Mouse (Mus musculus) forebrain, embryonic 13.5 days (tissue): ENCODE results near the gene Phospho2. TPM values are rescaled to one million over a fixed set of nuclear protein-coding genes. Genes with fewer than 3 reads are reported as not detected.

Experiments
- ATAC-seq: fragments of 200-750 bp; cut with Nextera tagmentation; 2 replicates; pipeline ENCODE4 v1.8.0; 2017
- H3K27ac ChIP-seq: fragments of 300-500 bp; sonication (generic); 2 replicates; pipeline ENCODE4 v1.5.1; 2015; ENCODE audit warnings: inconsistent platforms, mild to moderate bottlenecking, moderate library complexity
- H3K27me3 ChIP-seq: fragments of 300-500 bp; sonication (generic); 2 replicates; pipeline ENCODE4 v1.6.1; 2015; ENCODE audit warnings: mild to moderate bottlenecking, inconsistent platforms
- H3K36me3 ChIP-seq: fragments of 300-500 bp; sonication (generic); 2 replicates; pipeline ENCODE4 v1.6.1; 2015; ENCODE audit warnings: mild to moderate bottlenecking, inconsistent platforms; ENCODE audit not compliant: poor library complexity, severe bottlenecking
- H3K4me1 ChIP-seq: fragments of 300-500 bp; sonication (generic); 2 replicates; pipeline ENCODE4 v1.6.1; 2015; ENCODE audit warnings: inconsistent platforms
- H3K4me2 ChIP-seq: fragments of 300-500 bp; sonication (generic); 2 replicates; pipeline ENCODE4 v1.6.1; 2015; ENCODE audit warnings: inconsistent platforms, mild to moderate bottlenecking, moderate library complexity
- H3K4me3 ChIP-seq: fragments of 300-500 bp; sonication (generic); 2 replicates; pipeline ENCODE4 v1.5.1; 2015; ENCODE audit warnings: mild to moderate bottlenecking, inconsistent platforms
- H3K9ac ChIP-seq: fragments of 300-500 bp; sonication (generic); 2 replicates; pipeline ENCODE4 v1.6.1; 2015; ENCODE audit warnings: mild to moderate bottlenecking, inconsistent platforms
- H3K9me3 ChIP-seq: fragments of 300-500 bp; sonication (generic); replicated peaks from 2 replicates; pipeline ENCODE4 v1.6.1; 2016; ENCODE audit warnings: inconsistent platforms
- WGBS: fragments of 180-500 bp; shearing (Covaris S2); methylation state at CpG from one replicate; pipeline ENCODE4 v1.1.7; 2015; 5-methylcytosine and 5-hydroxymethylcytosine counted together
- polyA plus RNA-seq: library from polyadenylated mRNA; unstranded; fragments of >200 nt; fragmentation: Nextera tagmentation; extraction: Ambion mirVana; gene quantifications from 2 replicates; pipeline ENCODE4 v1.2.1, GENCODE M21; 2015

Gene Phospho2
- polyA plus RNA-seq, 1 experiment from 2014 or later, result 37.5 TPM

DNA sequence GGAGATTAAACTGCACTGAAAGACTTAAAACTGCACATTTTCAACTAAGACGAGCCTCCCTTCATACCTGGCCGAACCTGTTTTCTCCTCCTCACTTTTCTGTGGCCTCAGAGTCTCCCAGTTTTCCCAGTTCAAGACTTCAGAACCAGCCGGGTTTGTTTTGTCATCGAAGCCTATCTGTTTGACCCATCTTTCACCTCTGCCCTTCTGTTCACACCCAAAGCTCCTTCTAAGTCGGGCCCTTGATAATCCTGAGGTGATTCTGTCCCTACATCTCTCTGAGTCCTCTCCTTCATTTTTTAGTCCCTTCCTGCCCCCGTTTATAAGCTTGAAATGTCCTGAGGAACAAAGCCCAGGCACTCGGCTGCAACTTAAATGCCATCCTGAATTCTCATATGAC is 38.6 kb downstream of the Phospho2 start:
- H3K4me3 ChIP-seq, result no peak overlapping the region
- peaks cover 43% of the 10 kb centered on the region for H3K36me3 ChIP-seq
- WGBS, result 47% methylated on average over 7 of the region's 7 CpGs
- H3K9ac ChIP-seq, result no peak overlapping the region
- H3K4me1 ChIP-seq, result peaks cover 26% of the 10 kb centered on the region
- H3K4me2 ChIP-seq, result no peak overlapping the region
- no peaks in the 10 kb centered on the region for H3K27me3 ChIP-seq
- no peaks in the 10 kb centered on the region for H3K9me3 ChIP-seq
- no peak overlapping the region for H3K27ac ChIP-seq
- no peak for ATAC-seq

- no peak for ATAC-seq
- Histone ChIP-seq H3K4me1 (peaks cover 13% of the 10 kb centered on the region; the same call in 1 of the 2 replicates), H3K27ac (no peak overlapping the region), H3K4me2 (no peak overlapping the region), H3K27me3 (no peaks in the 10 kb centered on the region), H3K4me3 (no peak overlapping the region), H3K9ac (no peak overlapping the region), H3K36me3 (peaks cover 53% of the 10 kb centered on the region), H3K9me3 (no peaks in the 10 kb centered on the region)
- WGBS, result 96% methylated on average over 2 of the region's 2 CpGs
These were observed 40.3 kb downstream of the Phospho2 start for GRCm38 (mm10) chr2:69829680-69830079.

GRCm38 (mm10) chr2:69830116-69830515 is 40.7 kb downstream of the Phospho2 start:
- ATAC-seq, result no peak
- WGBS, result 94% methylated on average over 8 of the region's 8 CpGs
- Histone ChIP-seq H3K9me3 (no peaks in the 10 kb centered on the region), H3K27me3 (no peaks in the 10 kb centered on the region), H3K4me2 (no peak overlapping the region), H3K4me3 (no peak overlapping the region), H3K4me1 (peaks cover 11% of the 10 kb centered on the region; the same call in 1 of the 2 replicates), H3K27ac (no peak overlapping the region), H3K36me3 (peaks cover 53% of the 10 kb centered on the region), H3K9ac (no peak overlapping the region)

DNA sequence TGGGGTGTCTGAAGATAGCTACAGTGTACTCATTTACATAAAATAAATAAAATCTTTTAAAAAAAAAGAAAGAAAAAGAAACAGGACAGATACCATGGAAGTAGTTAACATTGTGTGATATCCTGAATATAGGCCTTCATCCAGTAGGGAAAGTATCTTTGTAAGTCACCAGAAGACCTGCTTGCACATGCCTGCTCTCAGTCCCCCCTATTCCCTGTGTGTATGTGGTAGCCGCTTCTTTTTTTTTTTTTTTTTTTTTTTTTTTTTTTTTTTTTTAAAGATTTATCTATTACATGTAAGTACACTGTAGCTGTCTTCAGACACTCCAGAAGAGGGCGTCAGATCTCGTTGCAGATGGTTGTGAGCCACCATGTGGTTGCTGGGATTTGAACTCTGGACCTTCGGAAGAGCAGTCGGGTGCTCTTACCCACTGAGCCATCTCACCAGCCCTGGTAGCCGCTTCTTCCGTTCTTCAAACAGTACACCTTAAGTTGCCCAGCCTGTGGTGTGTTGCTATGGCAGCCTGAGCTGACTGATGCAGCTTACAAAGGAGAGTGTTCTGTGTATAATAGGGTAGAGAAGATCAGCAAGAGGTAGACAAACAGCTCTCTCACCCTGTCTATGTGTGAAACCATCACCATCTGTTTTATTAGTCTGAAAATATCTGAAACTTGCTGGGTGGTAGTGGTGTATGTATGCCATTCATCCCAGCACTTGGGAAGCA is 48.0 kb downstream of the Phospho2 start:
- no peak overlapping the region for H3K4me2 ChIP-seq
- peak; percentile 30; the same call in 1 of the 2 replicates for ATAC-seq

GRCm38 (mm10) chr2:69837996-69838395 is 48.6 kb downstream of the Phospho2 start:
- Histone ChIP-seq H3K27me3 (no peaks in the 10 kb centered on the region), H3K27ac (no peak overlapping the region), H3K4me3 (no peak overlapping the region), H3K36me3 (peaks cover 35% of the 10 kb centered on the region), H3K4me1 (peaks cover 6% of the 10 kb centered on the region; the same call in 1 of the 2 replicates), H3K9me3 (no peaks in the 10 kb centered on the region), H3K4me2 (no peak overlapping the region), H3K9ac (no peak overlapping the region)
- ATAC-seq, result no peak
- WGBS, result 23% methylated on average over 3 of the region's 3 CpGs

More for the DNA sequence above, 48.0 kb downstream of the Phospho2 start:
- Histone ChIP-seq H3K27me3 (no peaks in the 10 kb centered on the region), H3K4me1 (peaks cover 6% of the 10 kb centered on the region; the same call in 1 of the 2 replicates), H3K27ac (no peak overlapping the region), H3K4me3 (no peak overlapping the region), H3K36me3 (peaks cover 40% of the 10 kb centered on the region), H3K9ac (no peak overlapping the region), H3K9me3 (no peaks in the 10 kb centered on the region)
- 69% methylated on average over 7 of the region's 7 CpGs for WGBS

DNA sequence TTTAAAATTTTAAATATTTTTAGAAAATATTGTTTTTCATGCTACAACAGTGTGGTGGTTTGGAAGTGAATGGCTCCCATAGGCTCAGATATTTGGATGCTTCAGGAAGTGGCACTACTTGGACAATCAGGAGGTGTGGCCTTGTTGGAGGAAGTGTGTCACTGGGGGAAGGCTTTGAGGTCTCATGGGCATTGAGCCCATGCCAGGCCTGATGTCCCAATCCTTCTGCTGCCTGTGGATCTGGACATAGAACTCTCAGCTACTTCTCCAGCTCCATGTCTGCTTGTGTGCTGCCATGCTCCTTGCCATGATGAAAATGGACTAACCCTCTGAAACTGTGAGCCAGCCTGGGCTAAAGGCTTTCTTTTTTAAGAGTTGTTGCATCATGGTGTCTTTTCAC is 49.3 kb downstream of the Phospho2 start:
- no peak overlapping the region for H3K4me3 ChIP-seq
- no peak overlapping the region for H3K27ac ChIP-seq
- peaks cover 6% of the 10 kb centered on the region; the same call in 1 of the 2 replicates for H3K4me1 ChIP-seq
- no peaks in the 10 kb centered on the region for H3K9me3 ChIP-seq
- H3K36me3 ChIP-seq, result peaks cover 28% of the 10 kb centered on the region
- H3K9ac ChIP-seq, result no peak overlapping the region
- H3K27me3 ChIP-seq, result no peaks in the 10 kb centered on the region
- no peak for ATAC-seq
- H3K4me2 ChIP-seq, result no peak overlapping the region

DNA sequence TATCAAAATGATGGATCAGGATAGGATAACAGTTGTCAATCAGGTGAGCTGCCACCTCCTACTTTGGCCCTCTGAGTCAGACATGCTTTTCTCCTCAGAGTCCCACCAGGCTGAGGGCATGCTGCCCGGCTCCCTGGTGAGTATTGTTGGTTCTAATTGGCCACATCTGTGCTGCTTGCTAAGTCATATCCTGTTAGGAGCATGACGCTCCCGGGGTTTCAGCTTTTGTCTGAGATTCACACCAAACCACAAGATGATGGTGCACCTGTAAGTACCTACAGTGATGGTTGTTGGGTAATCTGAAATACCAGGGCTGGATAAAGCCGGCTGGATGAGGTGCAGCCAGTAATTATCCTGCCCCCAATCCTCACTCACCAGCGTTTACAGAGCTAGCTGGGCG is 50.8 kb downstream of the Phospho2 start:
- Histone ChIP-seq H3K9ac (no peak overlapping the region), H3K4me1 (peaks cover 6% of the 10 kb centered on the region; the same call in 1 of the 2 replicates), H3K36me3 (peaks cover 15% of the 10 kb centered on the region), H3K27me3 (no peaks in the 10 kb centered on the region), H3K4me2 (no peak overlapping the region), H3K27ac (no peak overlapping the region), H3K9me3 (no peaks in the 10 kb centered on the region), H3K4me3 (no peak overlapping the region)
- ATAC-seq, result peak; percentile 48; the same call in 1 of the 2 replicates
- 21% methylated on average over 6 of the region's 6 CpGs for WGBS

DNA sequence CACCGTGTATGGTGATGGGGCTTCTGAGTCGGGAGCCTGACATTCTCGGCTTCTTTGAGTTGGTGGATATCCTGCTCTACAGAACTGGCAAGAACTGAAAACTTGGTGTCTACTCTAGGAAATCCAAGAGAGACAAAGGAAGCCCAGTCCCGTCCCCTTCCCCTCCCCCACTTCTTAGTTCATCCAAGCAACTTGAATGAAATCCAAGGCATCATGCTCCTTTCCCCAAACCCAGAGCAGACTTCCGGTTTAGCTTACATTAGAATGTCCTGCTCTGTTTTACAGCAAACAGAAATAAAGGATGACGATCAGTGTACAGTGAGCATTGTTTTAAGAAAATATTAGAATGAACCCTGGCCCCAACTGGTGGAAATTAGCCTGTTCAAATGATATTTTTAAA is 59.8 kb downstream of the Phospho2 start:
- H3K27me3 ChIP-seq, result no peaks in the 10 kb centered on the region
- WGBS, result 74% methylated on average over 6 of the region's 6 CpGs
- H3K36me3 ChIP-seq, result no peaks in the 10 kb centered on the region
- H3K4me1 ChIP-seq, result no peaks in the 10 kb centered on the region
- no peaks in the 10 kb centered on the region for H3K9me3 ChIP-seq
- no peak overlapping the region for H3K27ac ChIP-seq
- H3K4me3 ChIP-seq, result no peak overlapping the region
- no peak for ATAC-seq
- no peak overlapping the region for H3K9ac ChIP-seq
- H3K4me2 ChIP-seq, result no peak overlapping the region

Other genes starting within 250 kb of the Phospho2 start
- 0.75 and 1.1 TPM in 2 replicates for gene Lrp2, start 203.6 kb upstream of the Phospho2 start, polyA plus RNA-seq
- gene Bbs5, start 142.5 kb upstream of the Phospho2 start, polyA plus RNA-seq, result 16.6 and 20.0 TPM in 2 replicates
- gene Klhl41, start 119.5 kb upstream of the Phospho2 start, polyA plus RNA-seq, result 0.15 TPM in 2 replicates
- gene Fastkd1, start 76.1 kb upstream of the Phospho2 start, polyA plus RNA-seq, result 14.1 and 14.5 TPM in 2 replicates
- gene Ppig, start 67.1 kb upstream of the Phospho2 start, polyA plus RNA-seq, result 139 and 147 TPM in 2 replicates
- gene Ccdc173, start within 50 bp of the Phospho2 start, polyA plus RNA-seq, result 3.9 and 4.6 TPM in 2 replicates
- 45.2 and 49.5 TPM in 2 replicates for gene Klhl23, start 32.3 kb downstream of the Phospho2 start, polyA plus RNA-seq
- 400 and 426 TPM in 2 replicates for gene Ssb, start 71.9 kb downstream of the Phospho2 start, polyA plus RNA-seq
- gene Mettl5, start 96.0 kb downstream of the Phospho2 start, polyA plus RNA-seq, result 36.2 and 40.6 TPM in 2 replicates
- gene Ubr3, start 107.6 kb downstream of the Phospho2 start, polyA plus RNA-seq, result 14.2 and 15.7 TPM in 2 replicates
- gene Myo3b, start 249.5 kb downstream of the Phospho2 start, polyA plus RNA-seq, result 0.18 and 0.25 TPM in 2 replicates